Mouse (Mus musculus) testis, adult 2 months (tissue): Measurements from ENCODE around the gene Olfr56. TPM values are rescaled to one million over a fixed set of nuclear protein-coding genes. Genes with fewer than 3 reads are reported as not detected.

Experiments used
- H3K27ac ChIP-seq: fragments of 200-500 bp; 2 replicates; pipeline ENCODE4 v1.5.1; 2012; ENCODE audit warnings: low read depth, low read length; ENCODE audit not compliant: control insufficient read depth, insufficient read depth
- H3K27me3 ChIP-seq: fragments of 200-500 bp; 2 replicates; pipeline ENCODE4 v1.6.1; 2012; ENCODE audit warnings: mild to moderate bottlenecking, low read length, moderate library complexity; ENCODE audit not compliant: control insufficient read depth, insufficient read depth
- H3K36me3 ChIP-seq: fragments of 200-500 bp; 2 replicates; pipeline ENCODE4 v1.6.1; 2012; ENCODE audit warnings: mild to moderate bottlenecking, low read length; ENCODE audit not compliant: control insufficient read depth, insufficient read depth
- H3K4me1 ChIP-seq: fragments of 200-500 bp; 2 replicates; pipeline ENCODE4 v1.6.1; 2012; ENCODE audit warnings: low read length; ENCODE audit not compliant: control insufficient read depth, insufficient read depth
- H3K4me3 ChIP-seq: fragments of 200-500 bp; 2 replicates; pipeline ENCODE4 v1.5.1; 2012; ENCODE audit warnings: low read depth, mild to moderate bottlenecking, low read length, moderate library complexity, mixed read lengths; ENCODE audit not compliant: control insufficient read depth
- CTCF ChIP-seq: fragments of 200-500 bp; IDR thresholded peaks from 2 replicates; pipeline ENCODE4 v1.5.1; 2012; ENCODE audit warnings: low read depth, mild to moderate bottlenecking, inconsistent platforms, low read length, moderate library complexity; ENCODE audit not compliant: control insufficient read depth, insufficient read depth, insufficient replicate concordance
- POLR2A ChIP-seq: fragments of 200-500 bp; IDR thresholded peaks from 2 replicates; pipeline ENCODE4 v1.6.1; 2012; ENCODE audit warnings: low read depth, mild to moderate bottlenecking, inconsistent platforms, low read length, moderate library complexity; ENCODE audit not compliant: control insufficient read depth
- polyA plus RNA-seq: library from polyadenylated mRNA; depleted of rRNA; stranded (reverse); fragments of >200 nt; gene quantifications from 2 replicates; pipeline ENCODE4 v1.2.3, GENCODE M21; 2012

Gene Olfr56
- polyA plus RNA-seq, 1 experiment, result not detected

DNA sequence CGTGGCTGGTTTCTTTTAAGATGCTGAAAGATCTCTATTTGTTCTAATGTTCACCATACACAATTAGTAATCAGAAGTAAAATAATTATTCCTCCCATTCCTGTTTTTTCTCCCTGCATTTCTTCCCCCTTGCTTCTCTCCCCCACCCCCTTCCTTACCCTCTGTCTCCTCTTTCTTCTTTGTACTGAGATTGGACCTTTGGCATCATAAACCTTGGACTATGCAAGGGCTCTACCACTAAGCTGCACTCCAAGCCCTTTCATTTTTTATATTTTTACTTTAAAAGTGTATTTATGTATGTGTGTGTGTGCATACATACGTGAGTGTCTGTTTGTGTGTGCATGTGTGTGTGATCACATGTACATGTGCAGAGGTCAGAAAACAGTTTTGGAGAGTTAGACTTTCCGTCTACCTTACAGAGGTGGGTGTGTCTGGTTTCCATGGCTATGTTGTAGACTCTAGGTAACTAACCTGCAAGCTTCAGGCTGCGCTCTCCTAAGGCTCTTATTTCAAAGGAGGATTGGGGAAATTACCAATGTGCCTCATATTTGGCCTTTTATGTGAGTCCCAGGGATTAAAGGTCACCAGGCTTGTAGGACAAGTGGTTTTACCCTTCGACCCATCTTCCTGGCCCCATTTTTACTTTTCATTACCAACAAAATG, 110.4 kb downstream of the Olfr56 start:
- TF ChIP-seq POLR2A, result no peak
- no peak for TF ChIP-seq CTCF
- no peaks in the 10 kb centered on the region for H3K36me3 ChIP-seq
- peaks cover 7% of the 10 kb centered on the region for H3K4me1 ChIP-seq
- no peak overlapping the region for H3K4me3 ChIP-seq
- H3K27ac ChIP-seq, result no peak overlapping the region
- no peaks in the 10 kb centered on the region for H3K27me3 ChIP-seq

DNA sequence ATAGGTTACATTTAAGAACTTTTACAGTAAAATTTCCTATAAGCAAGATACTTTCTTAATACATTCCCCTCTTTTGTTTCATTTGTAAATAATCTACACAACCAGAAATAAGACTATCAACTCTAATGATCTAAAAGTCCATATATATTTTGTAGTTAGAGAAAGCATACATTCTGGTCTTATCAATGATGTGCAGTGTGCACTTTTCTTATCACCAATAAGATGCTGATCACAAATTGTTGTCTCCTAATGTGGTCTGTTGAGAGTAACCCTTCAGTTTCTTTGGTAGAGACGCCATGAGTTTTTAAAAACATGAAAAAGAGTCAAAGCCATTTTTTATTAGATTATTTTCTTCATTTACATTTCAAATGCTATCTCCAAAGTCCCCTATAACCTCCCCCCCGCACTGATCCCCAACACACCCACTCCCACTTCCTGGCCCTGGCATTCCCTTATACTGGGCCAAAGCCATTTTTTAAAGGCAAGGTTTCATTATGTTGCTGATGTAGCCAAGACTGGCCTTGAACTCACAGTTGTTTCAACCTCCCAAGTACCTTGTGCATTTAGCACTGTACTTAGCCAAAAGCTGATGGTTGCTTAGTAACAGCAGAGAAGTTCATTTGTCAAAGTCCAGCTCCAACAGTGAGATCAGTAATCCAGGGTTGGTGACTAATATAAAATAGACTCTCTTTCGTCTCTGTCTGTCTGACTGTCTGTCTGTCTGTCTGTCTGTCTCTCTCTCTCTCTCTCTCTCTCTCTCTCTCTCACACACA, 111.2 kb downstream of the Olfr56 start:
- Histone ChIP-seq H3K36me3 (no peaks in the 10 kb centered on the region), H3K27ac (no peak overlapping the region), H3K4me3 (no peak overlapping the region), H3K27me3 (no peaks in the 10 kb centered on the region), H3K4me1 (peaks cover 7% of the 10 kb centered on the region)
- TF ChIP-seq CTCF, result no peak
- TF ChIP-seq POLR2A, result no peak

DNA sequence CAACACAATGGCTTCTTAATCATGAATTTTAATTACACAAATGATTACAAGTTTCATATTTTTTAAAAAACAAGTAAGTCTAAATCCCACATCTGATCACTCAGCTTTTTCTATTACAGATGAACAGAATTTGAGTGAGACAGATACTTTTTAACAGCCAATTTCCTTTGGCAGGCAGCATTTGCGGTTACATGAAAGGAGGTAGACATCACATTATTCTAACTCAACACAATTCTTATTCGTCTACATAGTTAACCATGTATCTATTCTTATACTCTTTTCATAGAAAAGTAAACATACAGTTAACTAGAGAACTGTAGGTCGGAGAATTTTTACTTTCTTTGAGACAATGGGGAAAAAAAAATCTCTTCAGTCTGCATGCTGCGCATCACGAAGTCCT, 111.9 kb downstream of the Olfr56 start:
- no peak overlapping the region for H3K27ac ChIP-seq
- H3K36me3 ChIP-seq, result no peaks in the 10 kb centered on the region
- no peak overlapping the region for H3K4me3 ChIP-seq
- peaks cover 7% of the 10 kb centered on the region for H3K4me1 ChIP-seq
- no peak for TF ChIP-seq POLR2A
- no peak for TF ChIP-seq CTCF
- no peaks in the 10 kb centered on the region for H3K27me3 ChIP-seq

GRCm38 (mm10) chr11:49091171-49091570, 112.5 kb downstream of the Olfr56 start:
- H3K27me3 ChIP-seq, result no peaks in the 10 kb centered on the region
- H3K4me3 ChIP-seq, result no peak overlapping the region
- TF ChIP-seq POLR2A (no peak), CTCF (no peak)
- peaks cover 7% of the 10 kb centered on the region for H3K4me1 ChIP-seq
- no peak overlapping the region for H3K27ac ChIP-seq
- no peaks in the 10 kb centered on the region for H3K36me3 ChIP-seq

DNA sequence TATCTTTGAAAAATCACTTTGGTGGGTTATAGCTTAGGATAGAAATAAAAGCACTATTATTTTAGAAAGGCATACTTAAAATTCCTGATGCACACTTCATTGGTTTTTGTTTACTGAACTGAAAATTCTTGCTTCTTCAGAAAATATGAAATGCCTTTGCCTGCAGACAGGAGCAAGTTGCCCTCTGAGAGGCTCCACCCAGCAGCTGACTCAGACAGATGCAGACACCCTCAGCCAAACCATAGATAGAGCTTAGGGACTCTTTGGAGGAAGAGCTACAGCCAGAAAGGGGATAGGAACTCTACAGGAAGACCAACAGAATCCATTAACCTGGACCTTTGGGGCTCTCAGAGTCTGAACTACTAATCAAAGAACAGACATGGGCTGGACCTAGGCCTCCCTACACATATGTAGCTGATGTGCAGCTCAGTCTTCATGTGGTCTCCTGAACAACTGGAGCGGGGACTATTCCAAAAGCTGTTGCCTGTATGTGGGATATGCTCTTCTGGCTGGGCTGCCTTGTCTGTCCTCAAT, 113.4 kb downstream of the Olfr56 start:
- no peaks in the 10 kb centered on the region for H3K27me3 ChIP-seq
- no peak overlapping the region for H3K4me3 ChIP-seq
- peaks cover 7% of the 10 kb centered on the region for H3K4me1 ChIP-seq
- no peak overlapping the region for H3K27ac ChIP-seq
- TF ChIP-seq POLR2A, result no peak
- no peak for TF ChIP-seq CTCF
- no peaks in the 10 kb centered on the region for H3K36me3 ChIP-seq

- Histone ChIP-seq H3K36me3 (no peaks in the 10 kb centered on the region), H3K27ac (no peak overlapping the region), H3K27me3 (no peaks in the 10 kb centered on the region), H3K4me1 (peaks cover 7% of the 10 kb centered on the region), H3K4me3 (no peak overlapping the region)
- TF ChIP-seq POLR2A, result no peak
Measured at GRCm38 (mm10) chr11:49092786-49093185, 114.1 kb downstream of the Olfr56 start.

DNA sequence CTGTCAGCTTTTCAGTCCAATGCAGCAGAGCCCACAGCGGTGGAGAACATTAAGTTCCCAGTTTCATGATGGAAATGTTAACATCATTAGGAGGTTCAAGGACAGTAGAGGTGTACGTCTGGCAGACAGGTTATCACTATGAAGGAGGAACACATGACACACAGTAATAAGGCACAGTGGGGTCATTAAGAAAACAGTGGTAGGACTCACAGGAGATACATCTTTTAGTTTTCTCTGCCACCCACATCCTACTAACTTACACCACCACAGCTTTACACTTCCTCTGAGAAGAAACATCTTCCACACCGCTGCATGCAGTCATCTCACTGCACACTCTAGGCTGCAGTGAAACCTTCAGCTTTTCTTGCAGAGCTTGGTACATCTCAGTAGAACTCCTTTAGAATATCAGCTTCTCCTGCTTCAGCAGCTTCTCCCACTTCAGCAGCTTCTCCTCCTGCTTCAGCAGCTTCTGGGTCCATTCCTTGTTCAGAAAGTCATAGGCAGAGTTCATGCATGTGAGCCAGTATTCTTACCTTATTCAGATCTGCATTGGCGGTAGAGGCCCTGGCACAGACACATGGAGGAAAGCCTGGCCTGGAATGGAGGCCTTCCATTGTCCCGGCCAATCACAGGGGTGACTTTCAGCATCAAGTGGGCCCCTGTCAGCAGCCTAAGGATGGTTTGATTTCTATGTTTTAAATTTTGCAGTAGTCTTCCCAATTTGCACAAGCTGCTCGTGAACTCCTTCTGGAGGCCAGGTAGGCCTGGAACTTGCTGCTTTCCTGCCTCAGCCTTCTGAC, 115.4 kb downstream of the Olfr56 start:
- no peak overlapping the region for H3K27ac ChIP-seq
- no peaks in the 10 kb centered on the region for H3K4me1 ChIP-seq
- H3K4me3 ChIP-seq, result no peak overlapping the region
- no peaks in the 10 kb centered on the region for H3K36me3 ChIP-seq
- no peaks in the 10 kb centered on the region for H3K27me3 ChIP-seq
- no peak for TF ChIP-seq CTCF
- no peak for TF ChIP-seq POLR2A
